Mouse (Mus musculus) spleen, embryonic (tissue): ENCODE data around the gene Bckdha.

Experiments used
- CTCF ChIA-PET: fragments of 350-600 bp; sonication (Branson Sonifier 250); formaldehyde crosslinking; loops from one replicate; lab custom pipeline; 2022; lab: Charles Lee

Bckdha gene

DNA sequence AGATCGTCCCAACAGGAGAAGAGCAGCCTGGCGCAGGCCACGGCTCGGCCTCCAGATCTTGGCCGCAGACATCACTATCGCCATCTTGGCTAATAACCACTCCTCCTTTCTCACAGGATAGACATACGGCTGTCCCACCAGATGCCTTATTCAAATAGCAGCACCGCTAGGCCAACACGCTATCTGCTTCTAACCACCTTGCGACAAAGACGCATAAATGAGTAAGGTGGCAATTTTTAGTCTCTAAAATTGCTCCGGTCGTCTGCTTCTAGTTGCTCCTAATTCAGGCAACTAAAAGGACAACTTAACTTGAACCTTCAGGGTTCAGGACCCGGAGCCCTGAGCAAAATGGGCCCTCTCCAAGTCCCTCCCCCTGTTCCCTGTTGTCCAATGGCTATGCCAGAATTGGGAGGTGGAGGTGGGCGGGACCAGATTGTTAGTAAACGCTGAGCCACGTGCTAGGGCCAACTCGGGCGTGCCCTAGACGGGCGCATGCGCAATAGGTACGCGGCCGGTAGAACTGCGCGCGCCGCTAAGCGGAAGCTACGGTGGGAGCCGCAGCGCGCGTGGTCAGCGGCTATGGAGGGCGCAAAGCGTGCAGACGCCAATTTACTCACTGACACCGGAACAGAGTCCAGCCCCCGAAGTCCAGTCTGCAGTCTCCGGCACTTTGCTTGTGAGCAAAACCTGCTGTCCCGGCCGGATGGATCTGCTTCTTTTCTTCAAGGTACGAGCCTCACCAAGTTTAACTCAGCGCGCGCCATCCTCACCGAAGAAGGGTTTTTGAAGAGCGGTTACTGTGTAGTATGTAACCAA is at the start of gene Bckdha, which contains the start of gene Exosc5:
Bckdha (minus strand) TSS at position 325 of the 816 bp plus-strand sequence.
Exosc5 (plus strand) TSS at position 508 of the 816 bp plus-strand sequence.
- CTCF ChIA-PET, result interaction anchor here (0.6 to 0.7 kb wide), 2 partner anchors 51 to 680 kb away, joined by 3 to 5 read pairs; no protein-coding TSS in a partner anchor

DNA sequence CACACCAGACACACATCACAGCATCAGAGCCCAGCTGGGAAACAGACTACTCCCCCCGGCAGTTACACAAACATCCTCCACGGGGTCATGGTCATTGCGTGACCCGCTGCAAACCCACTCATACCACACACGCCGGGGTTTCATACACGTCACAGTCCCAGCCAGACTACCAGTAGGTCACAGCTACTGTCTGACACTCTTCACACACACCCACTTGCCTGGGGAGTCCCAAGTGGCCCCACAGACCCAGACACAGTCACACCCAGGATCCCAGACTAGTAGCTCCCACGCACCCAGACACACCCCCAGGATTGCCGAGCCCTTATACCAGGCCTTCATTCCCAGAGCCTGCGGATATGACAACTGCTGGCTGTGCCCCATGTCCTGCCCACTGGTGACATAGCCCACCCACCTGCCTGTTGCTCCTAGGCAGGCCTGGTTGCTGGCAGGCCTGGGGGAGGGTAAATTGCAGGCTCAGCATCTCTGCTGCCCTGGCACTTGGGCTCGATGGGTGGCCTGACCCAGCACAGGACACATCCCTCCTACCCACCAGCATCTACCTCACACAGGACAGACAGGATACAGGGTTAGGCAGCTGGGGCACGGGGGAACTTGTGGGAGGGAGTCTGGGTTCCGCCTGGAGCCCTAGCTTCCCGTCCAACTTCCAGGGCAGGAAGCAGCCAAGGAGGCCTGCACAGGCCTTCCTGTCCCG is 49.0 kb upstream of the Bckdha start:
- CTCF ChIA-PET, result interaction anchor here (0.7 kb wide), 1 partner anchor 34 kb away, joined by 4 read pairs; no protein-coding TSS in a partner anchor

DNA sequence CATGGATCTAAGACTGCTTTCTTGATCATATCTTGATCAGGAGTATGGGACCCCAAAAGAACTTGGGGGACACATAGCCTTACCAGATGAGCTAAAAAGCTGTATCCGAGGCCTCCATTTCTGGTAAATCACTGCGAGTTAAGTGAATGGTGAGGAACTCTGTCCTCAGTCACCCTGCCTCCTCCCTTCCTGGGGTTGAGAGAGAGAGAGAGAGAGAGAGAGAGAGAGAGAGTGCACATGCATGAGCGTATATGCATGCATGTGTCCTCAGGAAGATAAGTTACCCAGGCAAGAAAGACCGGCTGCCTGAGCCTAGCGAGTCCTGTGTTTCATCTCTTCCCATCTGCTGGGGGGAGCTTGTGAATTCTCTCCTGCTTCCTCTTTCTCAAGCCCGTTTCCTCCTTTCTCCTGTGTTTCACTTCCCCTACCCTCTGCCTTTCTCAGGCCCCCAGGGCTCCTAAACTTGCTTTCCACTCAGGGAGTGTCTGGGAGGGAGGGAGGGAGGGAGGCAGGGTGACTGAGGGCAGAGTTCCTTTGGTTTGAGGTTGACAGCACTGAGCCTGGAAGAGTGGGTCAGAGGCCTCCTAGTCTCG is 47.9 kb upstream of the Bckdha start:
- CTCF ChIA-PET, result no interaction called here

DNA sequence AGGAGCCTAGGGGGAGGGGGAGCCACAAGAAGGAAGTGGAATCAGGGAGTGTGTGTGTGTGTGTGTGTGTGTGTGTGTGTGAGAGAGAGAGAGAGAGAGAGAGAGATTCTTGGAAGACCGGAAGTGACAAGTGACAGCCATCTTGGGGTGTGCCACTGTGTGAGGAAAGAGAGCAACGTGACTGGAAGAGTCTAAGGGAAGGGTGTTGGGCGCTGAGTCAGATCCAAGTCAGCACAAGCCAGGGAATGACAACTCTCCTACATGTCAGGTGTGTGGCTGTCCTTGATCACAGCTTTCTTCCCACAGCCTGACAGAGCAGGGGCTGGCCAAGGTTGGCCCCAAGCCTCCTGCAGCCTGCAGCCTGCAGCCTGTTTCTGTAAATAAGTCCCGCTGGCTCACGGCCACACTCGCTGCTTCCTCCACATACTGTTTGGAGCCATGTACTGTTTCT is 47.0 kb upstream of the Bckdha start:
- CTCF ChIA-PET, result no interaction called here

DNA sequence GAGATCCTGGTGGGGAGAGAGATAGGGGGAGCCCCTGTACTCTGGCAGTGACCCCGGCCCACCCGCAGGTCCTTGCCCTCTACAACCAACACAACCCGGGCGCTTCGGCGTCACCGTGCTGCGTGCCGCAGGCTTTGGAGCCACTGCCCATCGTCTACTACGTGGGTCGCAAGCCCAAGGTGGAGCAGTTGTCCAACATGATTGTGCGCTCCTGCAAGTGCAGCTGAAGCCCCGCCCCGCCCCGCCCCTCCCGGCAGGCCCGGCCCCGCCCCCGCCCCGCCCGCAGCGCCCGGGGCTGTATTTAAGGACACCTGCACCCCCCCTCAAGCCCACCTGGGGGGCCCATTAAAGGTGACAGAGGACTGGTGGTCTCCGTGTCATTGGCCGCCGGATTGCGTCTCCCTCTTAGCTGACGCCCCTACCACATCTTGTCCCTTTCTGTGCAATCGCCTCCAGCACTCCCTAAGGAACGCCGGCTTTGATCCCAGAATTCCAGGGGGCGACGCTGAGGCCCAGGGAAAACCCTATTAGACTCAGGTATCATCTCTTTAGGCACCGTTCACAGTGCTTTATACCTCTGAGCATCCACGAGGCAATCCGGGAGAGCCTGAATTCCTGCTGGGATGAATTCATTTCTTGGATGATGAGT is 46.1 kb upstream of the Bckdha start:
- CTCF ChIA-PET, result no interaction called here

DNA sequence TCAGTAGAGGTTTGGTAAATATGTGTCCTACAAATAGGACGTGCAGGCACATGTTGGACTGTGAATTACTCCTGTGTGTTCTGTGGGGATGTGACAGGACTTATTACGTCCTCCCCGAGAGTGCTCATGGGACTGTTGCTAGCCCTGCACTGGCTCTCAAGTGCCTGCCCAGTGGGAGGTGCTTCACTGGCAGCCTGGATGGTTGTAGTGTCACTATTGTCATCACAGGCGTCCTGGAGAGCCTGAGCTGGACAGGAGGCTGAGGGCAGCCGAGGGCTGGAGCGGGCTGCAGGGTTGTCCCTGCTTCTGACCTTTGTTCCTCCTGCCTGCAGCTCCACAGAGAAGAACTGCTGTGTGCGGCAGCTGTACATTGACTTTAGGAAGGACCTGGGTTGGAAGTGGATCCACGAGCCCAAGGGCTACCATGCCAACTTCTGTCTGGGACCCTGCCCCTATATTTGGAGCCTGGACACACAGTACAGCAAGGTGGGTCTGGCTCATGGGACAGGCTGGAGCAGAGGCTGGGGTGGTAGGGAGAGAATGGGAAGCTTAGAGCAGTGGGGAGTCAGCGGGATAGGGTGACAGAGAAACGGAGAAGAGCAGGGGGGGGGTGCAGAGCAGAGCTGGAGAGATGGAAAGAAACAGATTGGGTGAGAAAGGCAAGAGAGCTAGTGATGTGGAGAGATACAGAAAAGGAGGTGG is 45.2 kb upstream of the Bckdha start:
- CTCF ChIA-PET, result no interaction called here

DNA sequence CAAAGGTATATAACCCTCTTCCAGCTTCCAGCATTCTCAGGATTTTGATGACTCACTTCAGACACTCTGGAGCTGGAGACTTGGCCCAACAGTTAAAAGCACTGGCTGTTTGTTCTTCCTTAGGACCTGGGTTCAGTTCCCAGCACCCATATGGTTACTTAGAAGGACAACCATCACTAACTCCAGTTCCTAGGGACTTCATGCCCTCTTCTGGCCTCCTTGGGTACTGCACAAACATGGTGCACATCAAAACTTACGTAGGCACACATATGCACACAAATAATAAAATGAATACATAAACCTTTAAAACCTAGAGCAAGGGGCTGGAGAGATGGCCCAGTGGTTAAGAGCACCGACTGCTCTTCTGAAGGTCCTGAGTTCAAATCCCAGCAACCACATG is 43.6 kb upstream of the Bckdha start:
- CTCF ChIA-PET, result interaction anchor here (0.7 to 1.9 kb wide), 3 partner anchors 9 to 14 kb away, joined by 5 to 6 read pairs (median 6); no protein-coding TSS in a partner anchor

DNA sequence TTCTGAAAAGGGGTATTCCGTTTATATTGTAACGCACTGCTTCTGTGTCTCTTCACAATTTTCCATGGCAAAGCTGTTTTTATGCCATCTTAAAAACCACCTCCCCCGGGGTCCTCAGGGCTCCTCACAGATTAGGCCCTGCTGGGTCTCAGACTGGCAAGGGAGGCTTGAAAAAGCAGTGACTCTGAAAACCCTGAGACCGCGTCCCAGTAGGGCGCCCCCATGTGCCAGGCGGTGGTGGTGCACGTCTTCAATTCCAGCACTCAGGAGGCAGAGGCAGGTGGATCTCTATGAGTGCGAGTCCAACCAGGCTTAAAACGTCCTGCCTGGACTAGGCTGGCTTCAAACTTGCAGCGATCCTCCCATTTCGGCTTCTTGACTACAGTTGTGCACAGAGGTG is 42.0 kb upstream of the Bckdha start:
- CTCF ChIA-PET, result no interaction called here

DNA sequence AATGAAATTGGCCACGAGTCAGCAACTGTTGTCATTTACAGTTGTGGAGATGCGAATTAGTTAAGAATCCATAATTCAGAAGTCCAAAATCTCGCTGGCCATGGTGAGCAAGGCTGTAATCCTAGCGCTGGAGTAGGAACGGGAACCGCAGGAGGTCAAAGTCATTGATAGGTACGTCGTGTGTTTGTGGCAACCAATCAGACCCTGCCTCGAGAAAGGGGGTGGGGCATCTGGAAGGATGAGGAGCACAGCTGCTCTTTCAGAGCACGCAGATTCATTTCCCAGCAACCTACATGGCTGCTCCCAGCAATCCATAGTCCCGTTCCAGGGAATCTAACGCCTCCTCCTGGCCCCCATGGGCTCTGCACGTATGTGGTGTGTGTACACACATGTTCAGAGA is 41.1 kb upstream of the Bckdha start:
- CTCF ChIA-PET, result no interaction called here

DNA sequence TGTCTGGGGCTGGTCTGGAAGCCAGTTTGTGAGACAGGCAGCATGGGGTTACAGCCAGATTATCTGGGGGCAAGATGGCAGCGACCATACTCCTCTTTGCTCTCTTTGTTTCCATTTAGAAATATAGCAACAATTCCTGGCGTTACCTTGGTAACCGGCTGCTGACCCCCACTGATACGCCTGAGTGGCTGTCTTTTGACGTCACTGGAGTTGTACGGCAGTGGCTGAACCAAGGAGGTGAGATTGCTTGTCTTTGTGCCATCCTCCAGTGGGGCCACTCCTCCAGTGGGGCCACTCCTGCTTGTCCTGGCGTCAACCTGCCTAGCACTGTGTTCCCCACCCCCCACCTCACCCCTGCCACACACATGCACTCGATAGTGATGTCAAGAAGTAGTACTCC is 35.3 kb upstream of the Bckdha start:
- CTCF ChIA-PET, result interaction anchor here (0.5 kb wide), 1 partner anchor 9 kb away, joined by 6 read pairs; no protein-coding TSS in a partner anchor

DNA sequence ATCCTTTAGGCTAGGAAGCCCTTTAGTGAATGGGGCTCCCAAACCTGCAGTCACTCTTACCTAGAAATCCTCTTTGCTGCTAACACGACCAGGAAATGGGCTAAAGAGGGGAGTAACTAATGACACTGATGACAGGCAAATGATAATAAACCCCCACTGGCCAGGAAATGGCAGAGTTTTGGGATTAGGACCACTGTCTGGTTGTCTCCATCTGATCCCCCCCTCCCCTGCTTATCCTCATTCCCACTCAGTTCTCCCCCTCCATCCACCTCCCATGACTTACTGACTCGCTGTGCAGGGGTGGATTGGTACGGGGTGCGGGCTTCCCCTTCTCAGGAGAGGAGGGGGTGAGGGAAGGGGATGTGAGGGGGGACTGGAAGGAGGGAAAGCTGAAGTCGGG is 31.3 kb upstream of the Bckdha start:
- CTCF ChIA-PET, result interaction anchor here (0.6 to 2.4 kb wide), 2 partner anchors 12 to 38 kb away, joined by 3 to 6 read pairs; no protein-coding TSS in a partner anchor

DNA sequence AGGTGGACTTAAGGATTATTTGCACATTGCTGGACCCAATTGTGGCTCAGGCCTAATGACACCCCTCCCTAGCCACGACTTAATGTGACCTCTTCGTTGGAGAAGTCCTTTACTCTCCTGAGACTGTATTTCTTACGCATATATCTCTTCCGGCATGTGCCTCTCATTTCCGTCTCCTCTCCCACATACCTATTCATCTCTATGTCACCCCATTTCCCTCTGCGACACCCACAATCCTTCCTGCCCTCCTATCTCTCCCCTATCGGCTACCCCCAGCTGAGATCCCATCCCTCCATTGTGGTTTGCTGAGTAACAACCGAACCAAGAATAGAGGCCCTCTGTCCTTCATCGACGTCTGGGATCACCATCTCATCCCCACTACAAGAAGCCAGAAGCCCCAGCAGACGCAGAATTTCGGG is 30.8 kb upstream of the Bckdha start:
- CTCF ChIA-PET, result no interaction called here

DNA sequence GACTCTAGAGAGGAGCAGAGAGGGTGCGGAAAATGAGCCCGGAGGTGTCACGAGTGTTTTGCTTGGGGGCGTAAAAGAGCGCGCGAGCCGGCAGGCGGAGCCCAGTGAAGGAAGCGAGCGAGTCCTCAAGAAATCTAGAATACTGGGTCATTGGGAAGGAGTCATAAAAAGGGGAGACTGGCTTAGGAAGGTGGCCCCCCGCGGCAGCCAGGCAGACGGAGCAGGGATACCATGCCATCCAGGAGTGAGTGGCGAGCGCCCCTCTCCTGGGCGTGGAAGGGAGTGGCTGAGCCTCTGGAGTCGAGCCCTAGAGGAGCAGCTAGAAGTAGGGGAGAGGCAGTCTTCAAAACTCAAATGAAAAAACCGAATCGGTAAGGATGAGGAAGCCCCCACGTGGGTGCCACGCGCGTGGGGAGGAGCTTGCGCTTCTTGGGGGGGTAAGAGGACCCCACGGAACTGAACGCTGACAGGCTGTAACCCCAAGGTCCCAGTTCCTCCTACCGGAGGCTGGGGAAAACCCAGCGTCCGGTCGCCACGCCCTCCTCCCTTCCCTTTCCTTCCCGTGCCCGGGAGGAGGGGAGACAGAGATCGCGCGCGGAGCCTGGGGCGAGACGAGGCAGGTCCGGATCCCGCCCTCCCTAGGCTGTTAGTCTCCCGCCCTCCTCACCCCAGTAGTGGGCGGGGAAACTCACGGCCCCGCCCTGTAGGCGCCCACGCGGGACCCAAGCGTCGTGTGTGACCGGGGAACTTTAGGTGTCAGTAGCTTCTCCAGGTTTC is 30.2 kb upstream of the Bckdha start:
- CTCF ChIA-PET, result interaction anchor here (1.2 kb wide), 1 partner anchor 14 kb away, joined by 5 read pairs; no protein-coding TSS in a partner anchor

DNA sequence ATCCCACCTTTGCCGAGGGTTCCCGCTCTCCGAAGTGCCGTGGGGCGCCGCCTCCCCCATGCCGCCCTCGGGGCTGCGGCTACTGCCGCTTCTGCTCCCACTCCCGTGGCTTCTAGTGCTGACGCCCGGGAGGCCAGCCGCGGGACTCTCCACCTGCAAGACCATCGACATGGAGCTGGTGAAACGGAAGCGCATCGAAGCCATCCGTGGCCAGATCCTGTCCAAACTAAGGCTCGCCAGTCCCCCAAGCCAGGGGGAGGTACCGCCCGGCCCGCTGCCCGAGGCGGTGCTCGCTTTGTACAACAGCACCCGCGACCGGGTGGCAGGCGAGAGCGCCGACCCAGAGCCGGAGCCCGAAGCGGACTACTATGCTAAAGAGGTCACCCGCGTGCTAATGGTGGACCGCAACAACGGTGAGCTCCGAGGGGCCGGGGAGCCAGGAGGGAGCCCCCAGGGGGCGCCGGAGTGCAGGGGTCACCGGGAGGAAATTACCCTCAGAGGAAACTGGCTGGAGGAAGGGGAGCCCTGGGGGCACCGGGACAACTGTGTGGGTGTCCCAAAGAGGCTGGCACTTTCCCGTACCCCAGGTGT is 29.1 kb upstream of the Bckdha start:
- CTCF ChIA-PET, result interaction anchor here (1.2 kb wide), 2 partner anchors 15 to 32 kb away, joined by 4 to 5 read pairs; no protein-coding TSS in a partner anchor

DNA sequence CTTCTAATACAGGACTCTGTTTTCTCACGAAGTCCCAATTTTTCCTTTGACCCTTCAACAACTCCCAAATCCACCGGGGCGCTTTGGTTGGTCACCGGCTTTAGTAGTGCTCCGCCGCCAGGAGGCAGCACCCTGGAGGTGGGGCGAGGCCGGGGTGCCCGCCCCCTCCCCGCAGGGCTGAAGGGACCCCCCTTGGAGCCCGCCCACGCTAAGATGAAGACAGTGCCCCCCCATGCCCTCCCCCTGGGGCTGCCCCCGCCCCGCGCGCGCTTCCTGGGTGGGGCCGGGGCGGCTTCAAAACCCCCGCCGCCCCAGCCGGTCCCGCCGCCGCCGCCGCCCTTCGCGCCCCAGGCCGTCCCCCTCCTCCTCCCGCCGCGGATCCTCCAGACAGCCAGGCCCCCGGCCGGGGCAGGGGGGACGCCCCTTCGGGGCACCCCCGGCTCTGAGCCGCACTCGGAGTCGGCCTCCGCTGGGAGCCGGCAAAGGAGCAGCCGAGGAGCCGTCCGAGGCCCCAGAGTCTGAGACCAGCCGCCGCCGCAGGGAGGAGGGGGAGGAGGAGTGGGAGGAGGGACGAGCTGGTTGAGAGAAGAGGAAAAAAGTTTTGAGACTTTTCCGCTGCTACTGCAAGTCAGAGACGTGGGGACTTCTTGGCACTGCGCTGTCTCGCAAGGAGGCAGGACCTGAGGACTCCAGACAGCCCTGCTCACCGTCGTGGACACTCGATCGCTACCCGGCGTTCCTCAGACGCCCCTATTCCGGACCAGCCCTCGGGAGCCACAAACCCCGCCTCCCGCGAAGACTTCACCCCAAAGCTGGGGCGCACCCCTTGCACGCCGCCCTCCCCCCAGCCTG is 28.1 kb upstream of the Bckdha start, which contains the start of gene Tgfb1:
Tgfb1 (plus strand) TSS at position 323 of the 852 bp plus-strand sequence.
- CTCF ChIA-PET, result interaction anchor here (0.8 to 1.2 kb wide), 2 partner anchors 33 to 290 kb away, joined by 3 to 4 read pairs; no protein-coding TSS in a partner anchor

DNA sequence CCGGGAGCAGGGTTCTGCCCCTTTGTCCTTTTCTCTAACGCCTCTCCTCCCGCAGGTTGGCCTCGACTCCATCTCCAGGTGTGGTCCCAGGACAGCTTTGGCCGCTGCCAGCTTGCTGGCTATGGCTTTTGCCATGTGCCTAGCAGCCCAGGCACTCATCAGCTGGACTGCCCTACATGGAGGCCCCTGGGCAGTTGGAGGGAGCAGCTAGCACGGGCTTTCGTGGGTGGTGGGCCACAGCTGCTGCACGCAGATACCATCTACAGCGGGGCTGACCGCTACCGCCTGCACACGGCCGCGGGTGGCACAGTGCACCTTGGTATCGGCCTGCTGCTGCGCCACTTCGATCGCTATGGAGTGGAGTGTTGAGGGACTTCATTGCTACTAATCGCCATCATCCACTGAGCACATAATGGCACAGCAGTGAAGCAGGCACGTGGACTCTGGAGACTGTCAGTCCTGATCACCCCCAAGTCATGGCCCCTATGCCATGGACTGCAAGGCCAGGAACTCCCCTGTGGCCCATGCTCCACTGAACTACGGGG is 27.2 kb upstream of the Bckdha start:
- CTCF ChIA-PET, result interaction anchor here (0.6 kb wide), 1 partner anchor 1273 kb away, joined by 3 read pairs; no protein-coding TSS in a partner anchor

DNA sequence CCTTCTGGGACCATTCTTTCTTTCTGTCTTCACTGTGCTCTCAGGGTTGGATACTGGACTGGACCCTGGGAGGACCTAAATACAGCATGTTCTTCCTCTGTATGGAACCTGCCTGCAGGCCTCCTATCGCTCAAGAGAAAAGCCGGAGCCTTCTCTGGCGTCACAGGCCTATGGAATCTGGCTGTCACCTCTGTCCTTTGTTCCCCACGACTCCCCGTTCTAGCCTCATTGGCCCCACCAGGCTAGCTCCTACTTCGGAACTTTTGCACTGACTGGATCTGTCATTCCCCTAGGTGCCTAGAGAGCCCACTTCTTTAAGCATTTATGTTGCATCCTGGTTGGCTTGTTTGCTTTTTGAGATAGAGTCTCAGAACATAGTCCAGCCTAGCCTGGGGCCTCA is 25.9 kb upstream of the Bckdha start:
- CTCF ChIA-PET, result interaction anchor here (0.6 kb wide), 1 partner anchor 139 kb away, joined by 3 read pairs; no protein-coding TSS in a partner anchor
